Mouse (Mus musculus) forebrain, postnatal 0 days (tissue): ENCODE data around the gene Gtpbp8. TPM values are rescaled to one million over a fixed set of nuclear protein-coding genes. Genes with fewer than 3 reads are reported as not detected.

ENCODE experiments used
- ATAC-seq: fragments of 200-750 bp; cut with Nextera tagmentation; 2 replicates; pipeline ENCODE4 v1.8.0; 2017; ENCODE audit warnings: mild to moderate bottlenecking, moderate library complexity
- DNase-seq: peaks from one replicate; pipeline ENCODE4 v3.0.0-alpha.2; 2015
- H3K27ac ChIP-seq: fragments of 300-500 bp; sonication (generic); 2 replicates; pipeline ENCODE4 v1.5.1; 2014; ENCODE audit warnings: low read depth, mild to moderate bottlenecking, antibody characterized with exemption, low read length, moderate library complexity, mixed read lengths
- H3K27me3 ChIP-seq: fragments of 300-500 bp; sonication (generic); 2 replicates; pipeline ENCODE4 v1.6.1; 2014; ENCODE audit warnings: mild to moderate bottlenecking, low read length, mixed read lengths; ENCODE audit not compliant: insufficient read depth
- H3K36me3 ChIP-seq: fragments of 300-500 bp; sonication (generic); 2 replicates; pipeline ENCODE4 v1.6.1; 2014; ENCODE audit warnings: mild to moderate bottlenecking, moderate library complexity; ENCODE audit not compliant: insufficient read depth
- H3K4me1 ChIP-seq: fragments of 300-500 bp; sonication (generic); 2 replicates; pipeline ENCODE4 v1.6.1; 2014; ENCODE audit warnings: antibody characterized with exemption; ENCODE audit not compliant: insufficient read depth
- H3K4me2 ChIP-seq: fragments of 300-500 bp; sonication (generic); 2 replicates; pipeline ENCODE4 v1.6.1; 2014; ENCODE audit warnings: low read depth, mild to moderate bottlenecking, moderate library complexity
- H3K4me3 ChIP-seq: fragments of 300-500 bp; sonication (generic); 2 replicates; pipeline ENCODE4 v1.5.1; 2014; ENCODE audit warnings: low read depth, low read length, mixed read lengths
- H3K9ac ChIP-seq: fragments of 300-500 bp; sonication (generic); 2 replicates; pipeline ENCODE4 v1.6.1; 2014; ENCODE audit warnings: mild to moderate bottlenecking
- H3K9me3 ChIP-seq: fragments of 300-500 bp; sonication (generic); 2 replicates; pipeline ENCODE4 v1.6.1; 2016; ENCODE audit warnings: low read length
- CTCF ChIP-seq: sonication (generic); IDR thresholded peaks from 2 replicates; pipeline ENCODE4 v1.5.1; 2016; ENCODE audit warnings: antibody characterized with exemption, control low read depth, low read depth
- WGBS: fragments of 180-500 bp; shearing (Covaris S2); extraction: QIAGEN DNeasy Blood & Tissue Kit; methylation state at CpG from one replicate; pipeline ENCODE4 v1.1.7; 2014; 5-methylcytosine and 5-hydroxymethylcytosine counted together
- polyA plus RNA-seq: library from polyadenylated mRNA; unstranded; fragments of >200 nt; fragmentation: Nextera tagmentation; extraction: Ambion mirVana; gene quantifications from 2 replicates; pipeline ENCODE4 v1.2.1, GENCODE M21; 2015
- total RNA-seq: library from RNA; depleted of rRNA; stranded (reverse); fragments of >200 nt; gene quantifications from 2 replicates; pipeline ENCODE4 v1.2.3, GENCODE M21; 2014

Gene Gtpbp8
- total and polyA plus RNA-seq, 2 experiments from 2014 or later, result 32.0 to 45.3 TPM

DNA sequence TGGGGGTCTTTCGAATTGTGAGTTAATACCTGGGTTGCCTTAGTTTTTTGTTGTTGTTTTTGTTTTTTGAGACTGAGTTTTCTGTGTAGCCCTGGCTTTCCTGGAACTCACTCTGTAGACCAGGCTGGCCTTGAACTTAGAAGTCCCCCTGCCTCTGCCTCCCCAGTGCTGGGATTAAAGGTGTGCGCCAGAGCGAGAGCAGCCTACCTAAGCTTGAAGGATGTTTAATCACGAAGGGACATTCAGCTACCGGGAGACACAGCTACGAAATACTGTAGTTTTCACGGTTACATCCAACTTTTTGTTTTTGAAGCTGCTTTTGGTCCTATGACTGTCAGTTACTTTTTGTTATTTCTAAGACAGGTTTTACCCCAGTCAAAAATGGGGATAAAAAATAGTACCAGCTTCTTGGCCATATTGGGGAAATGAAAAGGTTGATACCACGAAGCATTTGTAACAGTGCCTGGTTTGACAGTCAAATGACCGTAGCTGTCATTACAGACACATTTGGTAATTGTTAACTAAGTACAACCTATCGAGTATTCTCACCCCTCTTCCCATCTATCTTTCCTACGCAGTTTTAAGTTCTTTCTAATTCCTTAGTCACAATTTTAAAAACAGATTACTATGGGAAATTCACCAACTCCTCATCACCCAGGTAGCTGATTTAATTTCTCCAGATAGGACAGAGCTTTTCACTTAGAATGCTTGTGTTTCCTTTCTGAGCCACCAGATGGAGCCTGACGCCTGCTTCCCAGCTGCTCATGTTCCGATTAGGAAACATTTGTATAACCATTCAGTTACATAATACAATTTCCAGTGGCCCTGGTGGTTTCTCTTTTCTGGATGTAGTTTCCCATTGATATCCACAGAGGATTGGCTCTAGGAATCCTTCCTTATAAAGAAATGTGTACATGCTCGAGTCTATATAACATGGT lies 20.6 kb downstream of the Gtpbp8 start:
- Histone ChIP-seq H3K4me2 (peak overlapping the region; percentile 67), H3K36me3 (no peaks in the 10 kb centered on the region; the same call in 1 of the 2 replicates), H3K4me3 (peak overlapping the region; percentile 87), H3K9ac (peak overlapping the region; percentile 78; the same call in 1 of the 2 replicates), H3K27me3 (no peaks in the 10 kb centered on the region), H3K9me3 (no peaks in the 10 kb centered on the region), H3K27ac (0 out of 2 replicates have a peak overlapping the region, but pooled peaks have one; percentile 90), H3K4me1 (peaks cover 6% of the 10 kb centered on the region; the same call in 1 of the 2 replicates)
- 48% methylated on average over 14 of the region's 14 CpGs for WGBS
- ATAC-seq (no peak), DNase-seq (peak; percentile 88)
- peak; percentile 88 for TF ChIP-seq CTCF

DNA sequence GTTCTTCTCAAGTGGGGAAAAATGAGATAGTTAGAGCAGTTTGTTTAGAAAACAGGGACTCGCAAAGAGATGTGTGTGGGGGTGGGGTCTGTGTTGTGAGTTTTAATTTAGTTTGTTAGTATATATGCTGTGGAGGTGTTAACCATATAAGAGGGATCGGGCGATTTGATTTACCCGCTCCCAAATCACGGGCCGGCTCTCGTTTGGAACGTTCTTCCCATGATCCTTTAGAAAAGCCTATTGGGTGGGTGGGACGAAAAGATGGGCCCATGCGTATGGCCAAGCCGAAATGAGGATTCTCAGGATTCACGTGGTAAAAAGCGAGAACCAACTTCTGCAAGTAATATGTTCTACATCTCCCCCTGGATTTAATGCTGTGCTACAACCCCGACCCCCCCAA lies 21.3 kb downstream of the Gtpbp8 start:
- peaks cover 6% of the 10 kb centered on the region; the same call in 1 of the 2 replicates for H3K4me1 ChIP-seq
- peak overlapping the region; percentile 87 for H3K4me3 ChIP-seq
- no peak; the same call in 1 of the 2 replicates for TF ChIP-seq CTCF
- 0% methylated on average over 14 of the region's 14 CpGs for WGBS
- peak; percentile 82 for DNase-seq
- H3K9me3 ChIP-seq, result no peaks in the 10 kb centered on the region
- H3K27me3 ChIP-seq, result no peaks in the 10 kb centered on the region
- peak; percentile 63 for ATAC-seq
- H3K9ac ChIP-seq, result peak overlapping the region; percentile 78
- peak overlapping the region; percentile 67 for H3K4me2 ChIP-seq
- peak overlapping the region; percentile 90 for H3K27ac ChIP-seq
- peaks cover 6% of the 10 kb centered on the region; the same call in 1 of the 2 replicates for H3K36me3 ChIP-seq

DNA sequence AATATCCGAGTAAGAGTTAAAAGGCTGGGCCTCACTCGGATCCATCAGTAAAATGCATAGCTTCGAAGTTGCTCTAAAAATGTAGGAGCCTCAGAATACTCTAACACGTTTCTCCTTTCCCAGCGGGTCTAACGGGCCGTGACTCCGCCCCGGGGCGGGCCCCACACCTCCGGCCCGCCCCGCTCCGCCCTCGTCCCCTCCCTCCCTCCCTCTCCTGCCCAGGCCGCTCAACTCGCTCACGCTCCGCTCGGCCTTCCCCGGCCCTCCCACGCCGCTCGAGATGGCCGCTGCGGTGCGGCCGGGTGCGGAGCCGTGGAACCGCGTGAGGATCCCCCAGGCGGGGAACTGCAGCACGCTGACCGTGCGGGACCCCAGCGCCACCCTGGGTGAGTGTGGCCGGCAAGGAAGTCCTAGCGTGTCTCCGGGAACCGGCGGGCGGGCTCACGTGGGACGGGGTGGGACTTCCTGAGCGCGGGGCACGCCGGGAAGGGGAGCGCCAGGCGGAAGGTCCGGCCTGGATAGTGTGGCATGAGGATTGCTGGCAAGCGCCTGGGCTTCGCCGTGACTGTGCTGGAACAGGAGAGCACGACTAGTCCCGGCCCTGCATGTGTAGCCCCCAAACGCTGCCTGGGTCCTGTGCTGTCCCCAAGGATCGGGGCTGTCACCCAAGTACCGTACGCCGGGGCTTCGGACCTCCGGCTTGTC lies 21.9 kb downstream of the Gtpbp8 start, which contains the start of gene Nepro:
Gene Nepro (plus strand): TSS at position 219 of the 705 bp plus-strand sequence.
- peak; percentile 18 for TF ChIP-seq CTCF
- Histone ChIP-seq H3K9ac (peak within 1 kb of the TSS; percentile 78), H3K36me3 (peaks cover 8% of the 10 kb centered on the region; the same call in 1 of the 2 replicates), H3K4me1 (peaks cover 6% of the 10 kb centered on the region; the same call in 1 of the 2 replicates), H3K4me2 (peak within 1 kb of the TSS; percentile 67), H3K4me3 (peak within 1 kb of the TSS; percentile 87), H3K9me3 (no peaks in the 10 kb centered on the region), H3K27me3 (no peaks in the 10 kb centered on the region), H3K27ac (peak within 1 kb of the TSS; percentile 90)
- DNase-seq (peak; percentile 93), ATAC-seq (peak; percentile 97)
- under 1% methylated on average over 64 of the region's 64 CpGs for WGBS

DNA sequence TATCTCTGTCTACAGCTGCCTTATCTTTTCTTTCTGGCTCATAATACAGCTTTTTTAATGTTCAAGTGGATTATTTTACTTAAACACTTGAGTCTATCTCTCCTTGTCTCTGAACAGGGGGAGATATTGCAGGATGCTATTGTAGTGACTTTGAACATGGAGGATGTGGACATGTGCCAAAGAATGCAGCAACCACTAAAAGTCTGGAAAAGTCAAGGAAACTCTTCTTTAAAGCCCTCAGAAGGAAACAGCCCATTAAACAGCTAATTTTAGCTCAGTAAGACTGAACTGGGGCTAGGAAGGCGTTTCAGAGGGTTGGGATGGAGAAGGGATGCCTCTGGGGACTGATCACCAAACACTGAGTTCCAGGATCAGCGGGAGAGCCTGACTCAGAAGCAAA lies 23.5 kb downstream of the Gtpbp8 start:
- H3K36me3 ChIP-seq, result peaks cover 8% of the 10 kb centered on the region; the same call in 1 of the 2 replicates
- TF ChIP-seq CTCF, result no peak
- H3K4me2 ChIP-seq, result no peak overlapping the region
- H3K4me1 ChIP-seq, result peaks cover 6% of the 10 kb centered on the region; the same call in 1 of the 2 replicates
- H3K27me3 ChIP-seq, result no peaks in the 10 kb centered on the region
- no peaks in the 10 kb centered on the region for H3K9me3 ChIP-seq
- no peak overlapping the region for H3K4me3 ChIP-seq
- H3K27ac ChIP-seq, result no peak overlapping the region
- no peak overlapping the region for H3K9ac ChIP-seq
- WGBS, result 84% methylated on average over 2 of the region's 2 CpGs
- DNase-seq, result no peak
- ATAC-seq, result no peak

DNA sequence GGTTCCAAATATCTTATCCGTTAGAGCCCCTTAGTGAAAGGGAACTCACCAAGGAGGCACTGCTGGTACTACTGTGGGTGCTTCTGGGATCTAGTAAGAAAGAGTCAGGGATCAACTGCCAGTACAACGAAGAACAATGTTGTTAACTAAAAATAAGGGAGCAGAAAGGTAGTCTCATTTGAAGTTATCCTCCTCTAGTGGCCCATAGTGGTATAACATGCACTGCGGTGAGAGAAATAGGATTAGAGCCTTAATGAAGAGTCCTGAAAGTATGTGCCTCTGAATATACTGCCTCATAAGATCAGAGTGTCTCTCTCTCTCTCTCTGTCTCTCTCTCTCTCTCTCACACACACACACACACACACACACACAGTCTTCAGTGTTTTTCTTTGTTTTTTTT lies 25.6 kb downstream of the Gtpbp8 start:
- Histone ChIP-seq H3K4me3 (no peak overlapping the region), H3K27me3 (no peaks in the 10 kb centered on the region), H3K4me1 (peaks cover 5% of the 10 kb centered on the region; the same call in 1 of the 2 replicates), H3K27ac (no peak overlapping the region), H3K9me3 (no peaks in the 10 kb centered on the region), H3K9ac (no peak overlapping the region), H3K4me2 (no peak overlapping the region), H3K36me3 (peaks cover 8% of the 10 kb centered on the region; the same call in 1 of the 2 replicates)
- peak; percentile 40 for DNase-seq
- 64% methylated on average over 3 of the region's 3 CpGs for WGBS
- ATAC-seq, result no peak
- TF ChIP-seq CTCF, result peak; percentile 77

DNA sequence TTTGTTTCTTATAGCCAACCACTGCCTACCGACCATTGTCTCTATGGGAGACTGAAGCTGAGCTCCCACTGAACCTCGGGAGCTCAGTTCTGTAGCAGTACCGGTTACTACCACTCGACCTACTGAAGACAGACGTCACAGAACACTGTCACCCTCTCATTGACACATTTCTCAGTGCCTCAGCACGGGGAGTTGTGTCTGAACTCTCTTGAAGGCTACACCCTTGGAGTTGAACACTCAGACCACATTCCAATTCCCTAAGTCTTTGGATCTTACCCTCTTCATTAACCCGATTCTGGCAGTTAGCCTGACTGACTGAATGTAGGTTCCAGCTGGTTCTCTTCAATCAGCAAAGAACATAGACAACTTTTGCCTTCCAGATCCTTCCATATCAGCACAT lies 26.8 kb downstream of the Gtpbp8 start:
- Histone ChIP-seq H3K9me3 (no peaks in the 10 kb centered on the region), H3K4me3 (no peak overlapping the region), H3K4me2 (no peak overlapping the region), H3K4me1 (no peaks in the 10 kb centered on the region; the same call in 1 of the 2 replicates), H3K9ac (no peak overlapping the region), H3K27ac (no peak overlapping the region), H3K36me3 (peaks cover 8% of the 10 kb centered on the region; the same call in 1 of the 2 replicates), H3K27me3 (no peaks in the 10 kb centered on the region)
- ATAC-seq, result no peak
- TF ChIP-seq CTCF, result no peak
- DNase-seq, result no peak
- 70% methylated on average over 7 of the region's 7 CpGs for WGBS
